Mouse (Mus musculus): ENCODE results near the gene Cul3.

Gene Cul3

DNA sequence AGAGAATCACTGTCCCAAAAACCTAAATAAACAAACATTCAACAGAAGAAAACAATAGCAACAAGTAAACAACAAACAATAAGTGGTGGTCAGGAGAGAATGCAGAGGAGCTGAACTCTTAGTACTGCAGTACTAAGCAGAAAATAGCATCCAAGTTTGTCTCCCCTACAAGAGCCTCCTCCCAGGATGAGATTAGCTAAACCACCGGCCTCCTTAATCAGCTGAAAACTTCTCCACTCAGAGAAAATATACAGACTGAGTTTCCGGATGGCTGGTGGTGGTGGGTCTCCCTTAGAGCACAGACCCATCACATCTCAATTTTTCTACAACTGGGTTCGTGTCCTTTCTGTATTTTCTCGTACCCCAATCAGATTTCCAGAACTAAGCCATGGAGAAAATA is 47.0 kb downstream of the Cul3 start:
- DNase-seq: no peak

DNA sequence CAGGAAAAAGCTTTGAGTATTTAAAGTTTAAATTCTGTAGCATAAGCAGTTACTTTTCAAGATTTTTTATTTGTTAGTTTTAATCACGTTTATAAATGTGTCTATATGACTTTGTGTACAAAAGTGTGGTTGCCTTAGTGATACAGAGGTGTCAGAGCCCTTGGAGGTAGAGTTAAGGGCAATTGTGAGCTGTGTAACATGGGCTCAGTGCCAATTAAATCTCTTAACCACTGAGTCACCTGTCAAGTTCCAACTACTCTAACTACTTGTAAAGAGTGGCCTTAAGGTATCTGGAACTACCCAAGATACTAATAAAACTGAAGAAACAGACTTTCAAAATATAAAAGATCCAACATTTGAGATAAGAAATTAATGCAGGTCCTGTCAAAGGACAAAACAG is 61.5 kb downstream of the Cul3 start:
- no peak for DNase-seq

DNA sequence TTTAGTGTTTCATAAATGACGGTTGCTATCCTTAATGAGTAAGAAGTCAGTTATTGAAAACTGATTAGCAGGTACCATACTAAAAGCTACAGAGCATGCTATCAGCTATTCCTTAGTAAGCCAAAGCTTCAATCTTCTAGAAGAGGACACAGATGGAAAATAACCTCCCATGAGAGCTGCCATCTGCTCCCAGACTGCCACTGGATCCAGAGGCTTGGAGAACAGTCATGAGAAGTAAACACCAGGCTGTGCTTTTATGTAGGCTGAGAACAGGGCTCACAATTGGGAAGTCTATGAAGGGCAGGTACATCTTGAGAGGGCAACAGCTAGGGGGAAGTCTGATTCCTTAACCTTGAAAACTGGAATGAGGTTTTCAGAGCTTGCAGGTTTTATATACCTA is 79.8 kb downstream of the Cul3 start:
- DNase-seq: no peak

DNA sequence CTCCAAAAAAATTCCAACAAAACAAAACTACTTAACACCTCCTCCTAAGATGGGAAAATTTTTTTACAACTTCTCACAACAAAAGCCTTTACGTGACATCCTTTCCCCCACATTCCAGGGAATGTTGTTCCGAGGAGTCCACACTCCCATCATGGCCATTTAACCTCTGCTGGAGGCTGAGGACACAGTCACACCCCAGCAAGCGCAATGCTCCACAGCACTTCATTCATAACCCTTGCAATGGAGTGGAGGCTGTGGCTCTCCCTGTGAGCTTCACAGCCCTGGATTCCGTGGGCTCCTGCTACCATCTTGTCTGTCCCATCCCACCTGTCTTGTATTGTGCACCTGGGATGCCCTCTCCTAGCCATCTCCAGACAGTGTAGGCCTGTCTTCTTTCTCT is 81.6 kb downstream of the Cul3 start:
- no peak for DNase-seq

DNA sequence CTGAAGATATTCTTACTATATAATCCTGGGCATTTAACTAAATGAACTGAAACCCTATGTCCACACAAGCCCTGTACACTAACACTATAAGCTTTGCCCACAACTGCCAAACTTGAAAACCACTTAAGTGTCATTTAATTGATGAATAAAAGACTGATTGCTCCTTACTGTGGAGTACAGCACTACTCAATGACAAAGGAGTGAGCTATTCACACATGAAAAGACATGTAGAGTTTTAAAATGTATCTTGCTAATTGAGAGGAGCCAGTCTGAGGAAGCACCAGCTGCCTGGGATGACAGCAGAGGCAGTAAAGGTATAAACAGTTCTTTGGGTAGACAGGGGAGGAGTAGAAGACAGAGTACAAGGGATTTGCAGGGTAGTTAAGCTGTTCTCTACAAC is 87.0 kb downstream of the Cul3 start:
- no peak for DNase-seq

DNA sequence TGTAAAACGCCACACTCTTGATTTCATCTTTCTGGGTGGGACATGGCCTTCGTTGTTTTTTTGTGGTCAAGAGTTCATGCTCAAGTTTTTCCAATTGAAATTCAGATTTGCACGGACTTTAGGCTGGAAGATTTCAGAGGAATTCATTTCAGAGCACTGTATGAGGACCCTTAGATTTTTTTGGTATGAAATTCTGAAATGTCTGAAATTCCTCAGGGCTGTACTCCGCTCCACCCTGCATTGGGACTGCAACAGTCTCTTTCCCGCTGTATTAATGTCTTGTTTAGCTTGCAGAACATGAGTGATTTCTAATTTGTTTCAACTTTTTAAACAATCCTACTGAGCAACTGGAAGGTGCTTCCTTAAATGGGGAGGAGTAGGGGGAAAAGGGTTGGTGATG is 90.0 kb downstream of the Cul3 start:
- DNase-seq: no peak

DNA sequence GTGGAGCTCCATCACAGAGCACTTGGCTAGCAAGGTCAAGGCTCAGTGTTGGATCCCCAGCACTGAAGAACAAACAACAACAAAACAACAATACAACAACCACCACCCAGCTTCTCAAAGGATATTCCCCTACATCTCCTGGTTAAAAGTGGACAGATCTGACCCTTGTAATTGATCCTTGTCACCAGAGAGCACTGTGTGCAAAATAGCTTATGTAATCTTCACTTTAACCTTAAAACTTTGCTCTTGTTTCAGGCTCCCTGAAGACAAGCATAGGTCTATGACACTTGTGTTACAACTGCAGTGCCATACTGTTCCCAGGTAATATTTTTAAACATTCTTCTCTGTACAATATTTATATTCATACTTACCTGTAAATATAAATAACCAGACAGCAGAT is 93.1 kb downstream of the Cul3 start:
- DNase-seq: no peak

DNA sequence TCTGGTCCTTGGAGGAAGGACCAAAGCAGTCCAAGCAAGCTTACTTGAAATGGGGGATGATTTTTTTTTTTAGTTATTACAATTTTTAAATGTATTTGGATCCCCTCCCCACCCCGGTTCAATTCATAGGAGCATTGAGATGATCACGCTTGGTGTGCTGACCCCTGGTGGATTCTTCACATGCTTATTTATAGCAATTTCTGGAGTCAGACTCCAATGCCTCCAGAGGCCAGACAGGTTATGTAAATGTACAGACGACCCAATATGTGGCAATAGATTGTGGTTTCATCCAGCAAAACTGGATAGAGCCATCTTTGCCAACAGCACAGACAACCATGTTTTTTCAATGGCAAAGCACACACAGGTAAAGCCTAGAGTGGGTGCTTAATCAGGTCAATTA is 96.2 kb downstream of the Cul3 start:
- no peak for DNase-seq

DNA sequence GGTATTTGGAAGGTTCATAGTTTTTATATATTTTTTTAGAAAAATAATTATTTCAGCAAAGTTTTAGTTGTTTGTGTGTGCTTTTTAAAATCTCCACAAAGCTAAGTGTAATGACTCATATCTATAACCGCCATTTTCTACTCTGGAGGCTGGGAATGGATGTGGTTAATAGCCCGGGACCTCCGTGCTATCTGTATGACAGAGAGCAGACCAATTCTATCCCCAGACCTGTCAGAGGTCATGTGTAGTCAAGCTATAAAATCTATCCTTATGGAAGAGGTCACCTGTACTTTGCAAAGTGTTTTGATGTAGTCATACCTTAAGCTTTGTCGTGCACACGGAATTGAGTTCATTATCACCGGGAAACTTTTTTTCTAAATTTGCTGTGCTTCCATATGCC is 98.7 kb downstream of the Cul3 start:
- DNase-seq: no peak

DNA sequence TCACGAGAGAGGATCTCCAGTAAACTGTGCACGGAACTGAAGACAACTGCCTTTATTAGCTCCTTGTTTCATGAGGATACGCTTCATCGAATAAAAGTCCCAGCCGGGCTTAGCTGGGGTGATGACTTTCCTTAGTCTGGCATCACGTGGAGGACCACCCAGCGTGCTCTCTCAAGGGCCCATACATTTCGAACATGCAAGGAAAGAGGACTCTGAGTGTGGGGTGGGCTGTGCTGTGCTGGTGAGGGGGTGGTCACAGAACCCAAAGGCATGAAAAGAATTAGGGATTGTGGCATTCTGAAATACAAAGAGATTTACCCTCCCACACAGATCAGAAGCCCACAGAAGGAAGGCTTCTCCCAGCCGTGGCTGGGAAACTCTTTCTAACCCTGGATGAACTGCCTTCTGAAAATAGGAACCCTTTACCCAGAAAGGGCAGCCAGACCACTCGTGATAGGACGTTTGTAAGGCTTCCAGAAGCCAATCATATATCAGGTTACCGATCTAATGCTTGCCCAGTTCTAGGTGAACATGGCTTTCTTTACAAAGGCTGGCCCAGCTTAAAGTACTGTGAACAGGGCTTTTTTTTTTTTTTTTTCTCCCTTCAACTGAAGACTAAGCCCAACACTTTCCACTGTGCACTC is 100.1 kb downstream of the Cul3 start:
- DNase-seq: no peak

DNA sequence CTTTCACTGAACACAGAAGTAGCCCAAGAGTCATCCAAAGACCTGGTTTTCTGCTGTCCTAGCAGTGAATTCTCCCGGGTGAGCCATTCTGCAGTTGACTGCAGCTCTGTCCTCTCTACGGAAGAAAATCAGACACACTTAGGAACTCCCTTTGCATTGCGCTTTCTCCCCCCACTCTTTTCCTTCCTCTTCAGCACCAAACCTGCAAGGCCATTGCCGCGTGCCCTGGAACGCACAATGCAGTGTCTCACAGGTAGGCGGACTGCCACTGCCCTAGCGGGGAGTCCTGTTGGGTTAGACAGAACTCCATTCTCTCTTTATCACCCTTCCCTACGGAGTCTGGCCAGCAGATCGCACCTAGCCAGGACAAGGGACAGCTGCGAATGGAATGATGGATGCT is 100.8 kb downstream of the Cul3 start:
- no peak for DNase-seq

DNA sequence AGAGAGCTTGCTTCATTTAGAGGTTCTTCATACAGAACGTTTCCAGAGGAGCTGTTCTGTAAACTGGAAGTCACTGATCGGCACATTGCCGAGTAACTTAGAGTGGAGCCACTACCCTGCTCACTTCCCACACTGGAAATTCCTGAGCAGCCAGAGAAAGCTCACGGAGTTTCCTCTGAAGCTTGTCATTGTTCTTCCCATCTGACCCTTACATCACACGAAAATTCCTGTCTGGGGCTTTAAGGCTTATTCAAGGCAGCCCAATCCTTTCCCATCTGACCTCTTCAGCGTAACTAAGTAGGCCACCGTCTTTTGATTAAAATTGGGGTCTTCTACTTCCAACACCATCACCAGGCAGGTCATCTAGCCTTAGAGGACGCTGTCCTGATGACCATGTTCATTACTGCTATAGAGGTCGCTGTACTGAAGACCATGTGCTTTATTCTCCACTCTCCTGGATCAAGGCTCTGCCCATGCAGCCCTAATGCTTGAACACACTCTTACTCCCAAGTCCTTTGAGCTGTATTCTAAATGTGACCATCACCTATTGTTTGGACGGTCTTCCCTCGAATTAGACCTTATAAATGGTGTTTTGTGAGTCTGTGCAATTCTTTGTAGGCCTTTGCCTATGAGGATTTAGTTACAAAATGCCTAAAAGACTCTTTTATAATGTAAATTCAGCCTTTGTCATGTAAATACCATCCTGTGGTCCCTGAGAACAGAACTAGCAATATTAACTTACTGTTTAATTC is 103.2 kb downstream of the Cul3 start:
- no peak for DNase-seq

DNA sequence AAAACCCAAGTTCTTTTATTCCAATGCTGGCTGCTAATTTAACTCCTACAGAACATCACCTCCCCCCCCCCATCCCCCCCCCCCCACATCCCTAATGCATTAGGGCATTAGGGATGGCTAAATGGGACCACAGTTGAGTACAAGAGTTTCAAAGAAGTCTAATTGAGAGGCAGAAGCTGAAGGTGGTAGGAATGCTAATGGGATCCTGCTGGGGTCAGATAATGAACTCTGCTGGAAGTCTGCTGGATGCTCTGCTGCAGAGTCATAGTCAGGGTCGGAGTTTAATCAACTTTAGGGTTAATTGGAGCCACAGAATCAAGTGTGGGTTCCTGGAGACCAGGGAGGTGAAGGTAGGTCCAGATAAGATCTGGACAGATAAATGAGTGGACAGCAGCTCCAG is 104.2 kb downstream of the Cul3 start:
- no peak for DNase-seq

DNA sequence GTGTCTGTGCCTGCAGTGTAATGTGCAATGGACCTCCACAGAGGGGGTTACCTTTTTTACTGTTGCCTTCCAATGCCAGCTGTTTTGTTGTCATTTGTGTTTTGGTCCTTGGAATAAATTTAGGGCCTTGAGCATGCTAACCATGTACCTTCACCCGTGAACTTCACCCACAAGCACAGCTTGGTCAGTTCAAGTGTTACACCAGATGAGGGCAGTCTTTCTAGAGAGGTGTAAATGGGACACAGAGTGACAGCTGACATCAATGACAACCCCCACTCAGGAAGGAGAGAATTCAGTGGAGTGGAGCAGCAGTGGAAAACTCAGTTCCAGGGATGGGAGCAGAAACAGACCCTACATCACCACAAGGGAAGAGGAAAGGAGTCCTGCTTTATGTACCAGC is 109.7 kb downstream of the Cul3 start:
- no peak for DNase-seq

DNA sequence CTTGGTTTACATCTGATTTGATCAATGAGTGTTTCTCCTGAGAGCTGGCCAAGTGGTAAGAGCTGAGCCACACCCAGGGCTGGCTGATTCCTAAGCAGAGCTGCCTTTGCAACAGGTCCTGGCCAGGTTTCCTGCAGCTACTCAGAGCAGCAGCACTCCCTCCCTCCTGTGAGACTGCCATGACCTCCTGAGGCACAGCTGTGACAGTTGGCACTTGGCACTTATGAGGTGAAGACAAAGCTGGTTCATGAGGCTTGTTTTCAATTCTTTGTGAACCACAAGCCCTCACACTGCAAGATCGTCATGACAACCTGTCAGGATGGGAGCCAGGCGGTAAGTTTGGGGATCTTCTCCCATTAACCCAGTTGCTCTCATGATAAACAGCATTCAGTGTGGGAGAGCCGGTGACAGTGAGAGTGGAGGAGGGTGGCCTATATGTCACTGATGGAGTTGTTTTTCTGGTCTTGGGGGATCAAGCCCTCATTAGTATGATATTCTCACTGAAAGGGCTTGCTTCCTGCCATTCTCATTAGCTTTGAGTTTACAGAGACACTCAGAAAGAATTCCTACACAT is 115.4 kb downstream of the Cul3 start:
- no peak for DNase-seq

DNA sequence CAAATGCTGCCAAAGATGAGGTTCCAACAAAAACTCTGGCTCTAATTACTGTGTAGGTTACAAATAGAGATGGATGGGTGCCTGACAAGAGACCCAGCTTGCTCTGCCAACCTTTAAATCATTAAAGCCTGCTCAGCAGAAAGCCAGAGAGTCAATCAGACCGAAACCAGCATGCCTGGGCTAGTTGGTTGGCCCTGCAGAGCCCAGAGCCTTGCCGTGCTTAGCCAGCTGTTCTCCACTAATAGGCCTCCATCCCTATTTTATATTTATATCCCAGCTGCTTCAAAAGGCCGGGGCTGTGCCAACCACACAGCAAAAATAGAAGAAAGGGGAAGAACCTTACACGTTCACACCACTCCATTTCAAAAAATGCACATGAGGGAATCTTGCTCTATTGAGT is 119.1 kb downstream of the Cul3 start:
- DNase-seq: no peak

DNA sequence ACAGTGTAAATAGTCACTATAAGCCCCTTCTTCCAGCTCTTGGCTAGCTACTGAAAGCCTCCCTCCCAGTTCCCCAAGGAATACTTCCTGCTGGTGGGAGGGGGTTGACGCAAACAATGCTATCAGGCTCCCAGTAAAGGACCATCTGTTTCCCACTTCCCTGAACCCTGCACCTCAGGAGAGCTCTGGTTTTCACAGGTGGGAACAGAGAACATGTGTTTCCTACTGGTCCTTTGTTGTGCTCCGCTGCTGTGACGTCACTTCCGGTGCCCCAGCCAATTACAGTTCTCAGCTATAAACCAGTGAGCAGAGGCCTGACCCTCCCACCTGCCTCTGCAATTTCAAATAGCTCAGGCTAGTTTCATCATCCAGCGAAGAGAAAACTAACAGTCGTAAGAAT is 122.0 kb downstream of the Cul3 start, which contains the start of gene Fam124b:
Gene Fam124b (minus strand): TSS at position 206 of the 400 bp plus-strand sequence.
- peak; percentile 25 to 28 for DNase-seq
